Mouse (Mus musculus) adrenal gland (tissue): ENCODE data around the gene Anapc13.

Experiments used
- intact Hi-C: fragments of 180-260 bp; cut with DNase I; formaldehyde crosslinking; loops from one replicate; pipeline ENCODE4 v1.15.1; 2025

Anapc13 gene

DNA sequence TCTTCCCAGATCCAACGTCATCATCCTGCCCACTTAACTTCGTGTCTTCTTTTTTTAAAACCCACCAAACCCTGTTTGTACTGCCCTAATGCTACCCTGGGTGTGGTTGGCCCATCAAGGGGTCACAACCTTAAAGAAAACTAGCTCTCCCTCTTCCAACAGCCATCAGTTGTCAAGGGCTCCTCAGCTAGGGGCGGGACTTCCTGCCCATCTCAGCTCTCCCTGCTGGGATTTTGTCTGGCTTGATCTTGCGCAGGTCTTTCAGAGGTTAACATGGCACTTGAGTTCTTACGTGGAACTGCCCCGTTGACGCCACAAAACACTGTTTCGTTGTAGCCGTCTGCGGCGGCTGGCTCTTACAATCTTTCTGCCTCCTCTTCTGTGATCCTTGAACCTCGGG lies 42.8 kb downstream of the Anapc13 start:
- intact Hi-C loops = no loop called here

DNA sequence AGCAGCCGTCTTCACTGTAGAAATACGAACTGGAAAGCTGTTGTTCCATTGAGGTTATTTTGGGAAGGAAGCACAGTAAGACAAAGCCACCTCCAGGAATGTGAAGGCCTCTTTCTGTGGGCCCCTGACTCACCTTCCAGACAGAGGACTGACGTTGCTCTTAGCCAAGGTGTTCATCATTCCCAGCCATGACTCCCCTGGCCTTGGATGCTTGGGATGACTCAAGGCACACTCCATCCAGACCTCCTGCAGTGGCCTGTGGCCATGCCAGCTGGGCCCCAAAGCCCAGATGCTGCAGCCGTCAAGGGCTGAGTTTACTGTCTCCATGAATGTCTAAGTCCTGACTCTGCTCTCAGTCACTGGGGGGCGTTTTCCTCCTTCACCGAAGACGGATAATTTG lies 47.3 kb downstream of the Anapc13 start:
- intact Hi-C loops = no loop called here

DNA sequence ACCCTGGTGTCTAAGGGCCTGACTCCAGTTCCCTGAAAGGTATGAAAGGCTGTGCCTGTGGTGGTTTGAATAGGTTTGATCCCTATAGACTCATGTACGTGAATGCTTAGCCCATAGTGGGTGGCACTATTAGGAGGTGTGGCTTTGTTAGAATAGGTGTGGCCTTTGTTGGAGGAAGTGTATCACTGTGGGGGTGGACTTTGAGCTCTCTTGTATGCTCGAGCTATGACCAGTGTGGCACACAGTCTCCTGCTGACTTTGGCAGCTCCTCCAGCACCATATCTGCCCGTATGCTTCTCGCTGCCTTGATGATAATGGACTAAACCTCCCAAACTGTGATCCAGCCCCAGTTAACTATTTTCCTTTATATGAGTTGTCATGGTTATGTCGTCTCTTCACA lies 49.8 kb downstream of the Anapc13 start:
- intact Hi-C loops = no loop called here

DNA sequence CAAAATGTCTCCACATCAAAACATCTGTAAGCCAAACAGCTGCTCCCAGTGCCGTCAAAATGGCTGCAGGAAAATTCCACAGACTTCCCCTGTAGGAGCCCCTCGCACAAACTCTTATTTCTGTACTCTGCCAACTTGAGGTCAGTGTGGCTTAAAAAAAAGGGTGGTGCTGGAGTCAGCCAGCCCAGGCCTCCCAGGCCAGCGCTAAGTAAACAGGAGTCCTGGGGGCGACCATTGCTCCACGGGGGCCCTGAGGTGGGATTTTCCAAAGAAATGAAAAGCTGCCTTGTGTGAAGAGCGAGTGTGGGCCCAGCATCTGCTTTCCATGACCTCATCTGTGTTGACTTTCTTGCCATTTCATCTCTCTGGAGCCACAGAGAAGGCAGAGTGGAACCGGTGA lies 55.4 kb downstream of the Anapc13 start:
- intact Hi-C loops = no loop called here
